Mouse (Mus musculus) naive thymus-derived CD4-positive, alpha-beta T cell, adult 2 months (primary cell): ENCODE measurements around the gene 4930518I15Rik.
A peak's percentile ranks its signal among the peaks of the same experiment; 100 is the strongest.
"Not testable (repeated sequence)": the region's sequence is repeated elsewhere in the genome, so short reads cannot be mapped to it uniquely, and the experiment has no call there.

Source experiments
- DNase-seq: peaks from one replicate; pipeline ENCODE4 v3.0.0-alpha.2; 2011; ENCODE audit warnings: low read depth

4930518I15Rik gene

GRCm38 (mm10) chr2:156842711-156843110 lies 15.0 kb downstream of the 4930518I15Rik start:
- DNase-seq: no peak

GRCm38 (mm10) chr2:156841841-156842706 lies 15.7 kb downstream of the 4930518I15Rik start:
- peak; percentile 77 for DNase-seq

- DNase-seq: peak; percentile 69
These were observed 16.5 kb downstream of the 4930518I15Rik start for GRCm38 (mm10) chr2:156841028-156841840.

- peak; percentile 58 for DNase-seq
These were observed 17.3 kb downstream of the 4930518I15Rik start for GRCm38 (mm10) chr2:156840301-156841027.

GRCm38 (mm10) chr2:156839319-156840191 lies 18.2 kb downstream of the 4930518I15Rik start, which contains the start of gene Tgif2:
Gene Tgif2, plus strand, starts transcription at chr2:156840007.
- DNase-seq: peak; percentile 91

- DNase-seq: no peak
These were observed 18.9 kb downstream of the 4930518I15Rik start for GRCm38 (mm10) chr2:156838839-156839238.

- no peak for DNase-seq
These were observed 23.4 kb downstream of the 4930518I15Rik start for GRCm38 (mm10) chr2:156834336-156834735.

GRCm38 (mm10) chr2:156825128-156825527 lies 32.6 kb downstream of the 4930518I15Rik start:
- not testable (repeated sequence) for DNase-seq

GRCm38 (mm10) chr2:156816116-156816515 lies 41.6 kb downstream of the 4930518I15Rik start:
- no peak for DNase-seq

- DNase-seq: no peak
These were observed 42.3 kb downstream of the 4930518I15Rik start for GRCm38 (mm10) chr2:156815412-156815811.

GRCm38 (mm10) chr2:156814893-156815292 lies 42.9 kb downstream of the 4930518I15Rik start:
- DNase-seq: no peak

- DNase-seq: no peak
These were observed 43.4 kb downstream of the 4930518I15Rik start for GRCm38 (mm10) chr2:156814344-156814801.

- no peak for DNase-seq
These were observed 46.2 kb downstream of the 4930518I15Rik start for GRCm38 (mm10) chr2:156811556-156811955.

- DNase-seq: no peak
These were observed 47.0 kb downstream of the 4930518I15Rik start for GRCm38 (mm10) chr2:156810716-156811115.

- DNase-seq: peak; percentile 71
These were observed 48.2 kb downstream of the 4930518I15Rik start for GRCm38 (mm10) chr2:156809579-156809978.

- DNase-seq: no peak
These were observed 50.9 kb downstream of the 4930518I15Rik start for GRCm38 (mm10) chr2:156806886-156807285.
